Comparison of ENCODE assay signal across 8 mouse cellular contexts in genomic region chr5:65765635-65765911, GRCm38 (mm10). TPM values are rescaled to one million over a fixed set of nuclear protein-coding genes. Genes with fewer than 3 reads are reported as not detected.
DNase-seq lines count a peak whose midpoint lies in the region; ATAC-seq lines count a peak whose summit lies in the region.

No protein-coding gene starts in this region.

- peaks cover 1% of the 10 kb centered on the region; the same call in 1 of the 2 replicates for H3K36me3 ChIP-seq in kidney, embryonic 15.5 days
- peaks cover 13% of the 10 kb centered on the region for H3K36me3 ChIP-seq in embryonic facial prominence, embryonic 10.5 days (replicated peaks)
- no peaks in the 10 kb centered on the region for H3K36me3 ChIP-seq in hindbrain, embryonic 14.5 days (replicated peaks; ENCODE audit: control insufficient read depth, insufficient read depth)
- no peaks in the 10 kb centered on the region for H3K36me3 ChIP-seq in midbrain, embryonic 14.5 days (ENCODE audit: control insufficient read depth, insufficient read depth, low read length)

- peak overlapping the region; percentile 78 for H3K4me3 ChIP-seq in kidney, embryonic 15.5 days (replicated peaks)
- peak overlapping the region; percentile 83 for H3K4me3 ChIP-seq in embryonic facial prominence, embryonic 10.5 days
- peak overlapping the region; percentile 95 for H3K4me3 ChIP-seq in hindbrain, embryonic 14.5 days (replicated peaks; ENCODE audit: low read length)
- H3K4me3 ChIP-seq in midbrain, embryonic 14.5 days (replicated peaks; ENCODE audit: low read depth, low read length) = peak overlapping the region; percentile 97

- no peak for DNase-seq in kidney, adult 11 months
- DNase-seq in embryonic facial prominence, embryonic 10.5 days (ENCODE audit: low spot score) = no peak
- no peak for DNase-seq in hindbrain, embryonic 14.5 days (ENCODE audit: low spot score)
- no peak for DNase-seq in midbrain, embryonic 14.5 days
- DNase-seq in spleen, postnatal 4 days (ENCODE audit: low spot score in 2 of 2) = no peak
- DNase-seq in urinary bladder, postnatal 10 days (ENCODE audit: low spot score) = no peak
- DNase-seq in spleen, postnatal 36 days (ENCODE audit: low spot score in 2 of 2) = no peak

- peak overlapping the region; percentile 99 for H3K9ac ChIP-seq in kidney, embryonic 15.5 days
- peak overlapping the region; percentile 99 for H3K9ac ChIP-seq in hindbrain, embryonic 14.5 days
- peak overlapping the region; percentile 100; the same call in 1 of the 2 replicates for H3K9ac ChIP-seq in midbrain, embryonic 14.5 days (replicated peaks; ENCODE audit: low read length)

- peaks cover 11% of the 10 kb centered on the region for H3K4me1 ChIP-seq in kidney, embryonic 15.5 days
- peaks cover 11% of the 10 kb centered on the region for H3K4me1 ChIP-seq in embryonic facial prominence, embryonic 10.5 days
- peaks cover 5% of the 10 kb centered on the region; the same call in 1 of the 2 replicates for H3K4me1 ChIP-seq in hindbrain, embryonic 14.5 days (replicated peaks; ENCODE audit: control insufficient read depth, insufficient read depth, low read length)
- peaks cover 13% of the 10 kb centered on the region; the same call in 1 of the 2 replicates for H3K4me1 ChIP-seq in midbrain, embryonic 14.5 days (ENCODE audit: control insufficient read depth, insufficient read depth, low read length)

- ATAC-seq in kidney, embryonic 15.5 days (replicated peaks; ENCODE audit: low FRiP score) = no peak
- no peak for ATAC-seq in hindbrain, embryonic 14.5 days (ENCODE audit: low FRiP score)
- no peak for ATAC-seq in midbrain, embryonic 14.5 days (ENCODE audit: low FRiP score, low TSS enrichment)

- peak overlapping the region; percentile 84 for H3K4me2 ChIP-seq in kidney, embryonic 15.5 days
- H3K4me2 ChIP-seq in hindbrain, embryonic 14.5 days (replicated peaks) = peak overlapping the region; percentile 81
- peak overlapping the region; percentile 81 for H3K4me2 ChIP-seq in midbrain, embryonic 14.5 days (ENCODE audit: low read length)

- WGBS in kidney, embryonic 15.5 days = 54% methylated on average over 5 of the region's 5 CpGs
- WGBS in embryonic facial prominence, embryonic 10.5 days = 73% methylated on average over 5 of the region's 5 CpGs
- 51% methylated on average over 5 of the region's 5 CpGs for WGBS in hindbrain, embryonic 14.5 days
- 56% methylated on average over 5 of the region's 5 CpGs for WGBS in midbrain, embryonic 14.5 days

- H3K27ac ChIP-seq in kidney, embryonic 15.5 days = peak overlapping the region; percentile 99
- peak overlapping the region; percentile 30; the same call in 1 of the 2 replicates for H3K27ac ChIP-seq in embryonic facial prominence, embryonic 10.5 days (replicated peaks)
- H3K27ac ChIP-seq in hindbrain, embryonic 14.5 days = peak overlapping the region; percentile 100
- peak overlapping the region; percentile 100; the same call in 1 of the 2 replicates for H3K27ac ChIP-seq in midbrain, embryonic 14.5 days (replicated peaks; ENCODE audit: low read depth, low read length)

- no peaks in the 10 kb centered on the region for H3K27me3 ChIP-seq in kidney, embryonic 15.5 days
- no peaks in the 10 kb centered on the region for H3K27me3 ChIP-seq in embryonic facial prominence, embryonic 10.5 days (replicated peaks; ENCODE audit: low read depth, poor library complexity, severe bottlenecking)
- H3K27me3 ChIP-seq in hindbrain, embryonic 14.5 days (ENCODE audit: control insufficient read depth, insufficient read depth, low read length) = no peaks in the 10 kb centered on the region
- no peaks in the 10 kb centered on the region for H3K27me3 ChIP-seq in midbrain, embryonic 14.5 days (ENCODE audit: control insufficient read depth, insufficient read depth, low read length)

- H3K9me3 ChIP-seq in kidney, embryonic 15.5 days (replicated peaks) = no peaks in the 10 kb centered on the region
- H3K9me3 ChIP-seq in embryonic facial prominence, embryonic 10.5 days = no peaks in the 10 kb centered on the region
- H3K9me3 ChIP-seq in hindbrain, embryonic 14.5 days (ENCODE audit: control insufficient read depth, low read length) = no peaks in the 10 kb centered on the region
- H3K9me3 ChIP-seq in midbrain, embryonic 14.5 days (ENCODE audit: control insufficient read depth, low read length) = no peaks in the 10 kb centered on the region

RNA-seq across cellular contexts. Expression of gene N4bp2, which starts 2.3 kb away (rescaled TPM):
- polyA plus RNA-seq in kidney, embryonic 15.5 days (2015; fragmentation: Nextera tagmentation; extraction: Ambion mirVana) = 26.0 and 26.5 TPM in 2 replicates
- 37.0 and 37.5 TPM in 2 replicates for polyA plus RNA-seq in embryonic facial prominence, embryonic 10.5 days (2016; fragmentation: Nextera tagmentation; extraction: Ambion mirVana)
- 26.9 and 27.1 TPM in 2 replicates for polyA plus RNA-seq in hindbrain, embryonic 14.5 days (2014; fragmentation: Nextera tagmentation; extraction: Ambion mirVana)
- 26.1 and 32.6 TPM in 2 replicates for polyA plus RNA-seq in midbrain, embryonic 14.5 days (2014; fragmentation: Nextera tagmentation; extraction: Ambion mirVana)

Comparison
In these comparisons a context has a peak if more than half of its experiments do, and no peak if none do; other contexts are left out.
1. H3K27ac ChIP-seq: peak in every context shown above with its lines; median percentile 100 in hindbrain, embryonic 14.5 days; 100 in midbrain, embryonic 14.5 days; 99 in kidney, embryonic 15.5 days; 30 in embryonic facial prominence, embryonic 10.5 days.